Comparison of ENCODE assay signal across 13 mouse cellular contexts in the genomic region with DNA sequence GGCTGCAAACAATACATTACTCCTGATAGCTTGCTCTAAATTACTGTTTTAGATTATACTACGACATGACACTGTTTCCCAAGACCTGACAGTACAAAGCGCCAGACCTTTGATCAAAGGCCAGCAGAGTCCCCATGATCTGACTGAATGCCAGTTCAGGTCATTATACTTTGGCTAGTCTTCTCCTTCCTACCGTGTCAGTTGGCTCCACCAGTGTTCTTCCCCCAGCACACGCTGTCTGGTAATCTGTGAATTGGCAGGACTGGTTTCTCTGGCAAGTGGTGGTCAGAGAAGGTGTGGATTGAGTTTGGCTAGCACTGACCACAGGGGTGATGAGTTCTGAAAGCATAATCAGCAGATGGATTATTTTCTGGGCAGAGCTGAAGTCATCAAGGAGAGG.
DNase-seq lines count a peak whose midpoint lies in the region; ATAC-seq and TF ChIP-seq lines count a peak whose summit lies in the region.
"Had no signal": no experiment of that assay in that cellular context is flagged by ENCODE, and none has a peak within 500 bp of the region (broad histone marks: within the 10 kb centered on the region; RNA-seq: fewer than 3 reads in every experiment).

No protein-coding gene starts in this region.

- DNase-seq in heart, postnatal 4 days, result peak; percentile 45
- DNase-seq in liver, postnatal 0 days, result peak; percentile 41
- DNase-seq in liver, embryonic 11.5 days (ENCODE audit: low spot score), result no peak
- peak; percentile 89 to 94 for DNase-seq in cerebellum, adult 2 months
- peak; percentile 38 for DNase-seq in kidney, postnatal 14 days
- DNase-seq: gastrocnemius, adult 2 months; right cerebral cortex, postnatal 4 days had no signal

- ATAC-seq in heart, embryonic 11.5 days (replicated peaks; ENCODE audit: insufficient number of reproducible peaks, low FRiP score, low TSS enrichment), result no peak
- peak; percentile 72 for ATAC-seq in liver, postnatal 0 days
- ATAC-seq in liver, embryonic 11.5 days (replicated peaks; ENCODE audit: low FRiP score), result no peak
- ATAC-seq in erythroid progenitor cell, adult 5-6 weeks (replicated peaks; ENCODE audit: low FRiP score, poor library complexity, severe bottlenecking), result no peak
- ATAC-seq in activated CD4-positive, CD25-positive, alpha-beta regulatory T cell, adult 4 months, result no peak

- no peak overlapping the region for H3K4me3 ChIP-seq in heart, embryonic 11.5 days (ENCODE audit: low read depth, low read length)
- no peak overlapping the region for H3K4me3 ChIP-seq in liver, postnatal 0 days (ENCODE audit: low read depth, low read length)
- H3K4me3 ChIP-seq in liver, embryonic 11.5 days (ENCODE audit: low read depth, low read length), result no peak overlapping the region
- H3K4me3 ChIP-seq in cerebellum, adult 2 months (replicated peaks; ENCODE audit: insufficient read depth, low read depth, low read length), result no peak overlapping the region
- H3K4me3 ChIP-seq: gastrocnemius, adult 2 months; limb, embryonic 12.5 days; megakaryocyte, embryonic 14.5 days; myocyte had no signal

- no peak overlapping the region for H3K27ac ChIP-seq in heart, embryonic 11.5 days (ENCODE audit: low read depth, low read length)
- peak overlapping the region; percentile 89 for H3K27ac ChIP-seq in liver, postnatal 0 days (ENCODE audit: low read depth)
- H3K27ac ChIP-seq in liver, embryonic 11.5 days (ENCODE audit: low read depth, low read length), result no peak overlapping the region
- no peak overlapping the region for H3K27ac ChIP-seq in cerebellum, adult 2 months (ENCODE audit: insufficient read depth, low read length)
- H3K27ac ChIP-seq: gastrocnemius, adult 2 months; limb, embryonic 12.5 days had no signal

- H3K9ac ChIP-seq in heart, embryonic 11.5 days (ENCODE audit: low read depth, low read length), result no peak overlapping the region
- no peak overlapping the region for H3K9ac ChIP-seq in liver, postnatal 0 days (replicated peaks)
- H3K9ac ChIP-seq in liver, embryonic 11.5 days (ENCODE audit: low read depth, low read length), result no peak overlapping the region
- H3K9ac ChIP-seq: limb, embryonic 12.5 days had no signal

- 60% methylated on average over 4 of the region's 4 CpGs for WGBS in heart, embryonic 11.5 days (ENCODE audit: insufficient replicate concordance)
- WGBS in liver, postnatal 0 days (ENCODE audit: insufficient replicate concordance), result 56% methylated on average over 4 of the region's 4 CpGs
- 62% methylated on average over 4 of the region's 4 CpGs for WGBS in liver, embryonic 11.5 days
- WGBS in cerebellum, adult 2 months, result 3% methylated on average over 4 of the region's 4 CpGs

- no peak for TF ChIP-seq POLR2A in cerebellum, adult 2 months (IDR thresholded peaks at IDR 0.05; ENCODE audit: borderline replicate concordance, insufficient read depth, low read length)

- no peaks in the 10 kb centered on the region for H3K9me3 ChIP-seq in heart, embryonic 11.5 days (replicated peaks; ENCODE audit: control insufficient read depth, low read length)
- H3K9me3 ChIP-seq in liver, postnatal 0 days (ENCODE audit: low read length), result no peaks in the 10 kb centered on the region
- H3K9me3 ChIP-seq in liver, embryonic 11.5 days (ENCODE audit: control insufficient read depth, low read length), result no peaks in the 10 kb centered on the region
- H3K9me3 ChIP-seq: limb, embryonic 12.5 days; megakaryocyte, embryonic 14.5 days had no signal

- TF ChIP-seq CTCF in liver, postnatal 0 days (IDR thresholded peaks at IDR 0.05; ENCODE audit: low read depth), result no peak
- TF ChIP-seq CTCF in cerebellum, adult 2 months (IDR thresholded peaks at IDR 0.05; ENCODE audit: borderline replicate concordance, insufficient read depth, low read depth, low read length), result no peak

- H3K4me1 ChIP-seq in heart, embryonic 11.5 days (ENCODE audit: control insufficient read depth, insufficient read depth, low read length), result no peaks in the 10 kb centered on the region
- peaks cover 4% of the 10 kb centered on the region; the same call in 1 of the 2 replicates for H3K4me1 ChIP-seq in liver, postnatal 0 days (ENCODE audit: insufficient read depth)
- H3K4me1 ChIP-seq in liver, embryonic 11.5 days (replicated peaks; ENCODE audit: control insufficient read depth, insufficient read depth, low read length), result no peaks in the 10 kb centered on the region
- H3K4me1 ChIP-seq in cerebellum, adult 2 months (ENCODE audit: control insufficient read depth, insufficient read depth, low read length), result peaks cover 3% of the 10 kb centered on the region; the same call in 1 of the 2 replicates
- H3K4me1 ChIP-seq: limb, embryonic 12.5 days; megakaryocyte, embryonic 14.5 days had no signal

- no peaks in the 10 kb centered on the region for H3K27me3 ChIP-seq in heart, embryonic 11.5 days (ENCODE audit: control insufficient read depth, insufficient read depth, low read length)
- no peaks in the 10 kb centered on the region for H3K27me3 ChIP-seq in liver, postnatal 0 days (ENCODE audit: insufficient read depth, low read length)
- H3K27me3 ChIP-seq in liver, embryonic 11.5 days (replicated peaks; ENCODE audit: control insufficient read depth, insufficient read depth, low read length), result no peaks in the 10 kb centered on the region
- H3K27me3 ChIP-seq in cerebellum, adult 2 months (ENCODE audit: control insufficient read depth, insufficient read depth, low read length), result peaks cover 1% of the 10 kb centered on the region; the same call in 1 of the 2 replicates
- H3K27me3 ChIP-seq: limb, embryonic 12.5 days had no signal

- no peak overlapping the region for H3K4me2 ChIP-seq in heart, embryonic 11.5 days
- H3K4me2 ChIP-seq in liver, postnatal 0 days (ENCODE audit: low read depth, low read length), result 0 out of 2 replicates have a peak overlapping the region, but pooled peaks have one; percentile 4
- H3K4me2 ChIP-seq in liver, embryonic 11.5 days, result no peak overlapping the region
- H3K4me2 ChIP-seq: limb, embryonic 12.5 days had no signal

- H3K36me3 ChIP-seq in heart, embryonic 11.5 days (ENCODE audit: control insufficient read depth, insufficient read depth, low read length), result no peaks in the 10 kb centered on the region
- no peaks in the 10 kb centered on the region for H3K36me3 ChIP-seq in liver, postnatal 0 days (replicated peaks; ENCODE audit: insufficient read depth, low read length)
- no peaks in the 10 kb centered on the region for H3K36me3 ChIP-seq in liver, embryonic 11.5 days (ENCODE audit: control insufficient read depth, insufficient read depth, low read length)
- H3K36me3 ChIP-seq: limb, embryonic 12.5 days had no signal

- TF ChIP-seq EP300 in liver, postnatal 0 days (IDR thresholded peaks at IDR 0.05; ENCODE audit: low read depth), result no peak
